Mouse (Mus musculus) ES-Bruce4 (cell line): ENCODE results near the gene Tiam1.

Source experiments
- CTCF ChIP-seq: IDR thresholded peaks from one replicate; pipeline ENCODE4 v1.8.1; 2011; ENCODE audit warnings: low read depth, low read length
- POLR2A ChIP-seq: IDR thresholded peaks from one replicate; pipeline ENCODE4 v1.8.1; 2011; ENCODE audit warnings: low read length; ENCODE audit not compliant: insufficient read depth

- TF ChIP-seq POLR2A (no peak), CTCF (no peak)
Measured at GRCm38 (mm10) chr16:89928611-89929010, 215.0 kb downstream of the Tiam1 start.
